Mouse (Mus musculus): ENCODE data around the gene Tm6sf2. TPM values are rescaled to one million over a fixed set of nuclear protein-coding genes. Genes with fewer than 3 reads are reported as not detected.

Gene Tm6sf2
- total RNA-seq, 2 experiments from 2014 or later, result 3.6 to 4.2 TPM

Small RNAs within 50 kb of the gene (microRNA-seq; reads per million reads assigned to microRNA genes)
- gene Mir7066, result 16.5 to 20.4 reads per million in 2 experiments

Other genes with a start within 250 kb of the Tm6sf2 start
- 10 to 100 TPM; 14.1 to 17.8 TPM for gene Pbx4, start 240.4 kb upstream of the Tm6sf2 start, total RNA-seq (2021)
- gene Cilp2, start 185.2 kb upstream of the Tm6sf2 start, total RNA-seq (2021), result under 1 TPM; 0.33 to 0.59 TPM
- not detected for gene Tssk6, start 170.7 kb upstream of the Tm6sf2 start, total RNA-seq (2021)
- 100 to 1,000 TPM; 148 to 155 TPM for gene Ndufa13, start 170.4 kb upstream of the Tm6sf2 start, total RNA-seq (2021)
- 10 to 100 TPM; 28.3 to 30.7 TPM for gene Yjefn3, start 170.2 kb upstream of the Tm6sf2 start, total RNA-seq (2021)
- gene Gatad2a, start 76.5 kb upstream of the Tm6sf2 start, total RNA-seq (2021), result 10 to 100 TPM; 28.7 TPM
- 10 to 100 TPM; 67.6 to 69.9 TPM for gene Mau2, start 30.2 kb upstream of the Tm6sf2 start, total RNA-seq (2021)
- gene Sugp1, start 30.1 kb upstream of the Tm6sf2 start, total RNA-seq (2021), result 10 to 100 TPM; 46.8 to 47.1 TPM
- 100 to 1,000 TPM in 1 of 2 experiments, 10 to 100 TPM in 1; 97.9 to 111 TPM for gene Hapln4, start 10.5 kb downstream of the Tm6sf2 start, total RNA-seq (2021)
- gene Ncan, start 47.9 kb downstream of the Tm6sf2 start, total RNA-seq (2021), result 100 to 1,000 TPM; 137 to 145 TPM
- 10 to 100 TPM; 23.7 to 25.5 TPM for gene Nr2c2ap, start 58.4 kb downstream of the Tm6sf2 start, total RNA-seq (2021)
- 10 to 100 TPM; 11.7 to 14.9 TPM for gene Rfxank, start 66.2 kb downstream of the Tm6sf2 start, total RNA-seq (2021)
- 10 to 100 TPM; 47.7 to 48.0 TPM for gene Borcs8, start 66.6 kb downstream of the Tm6sf2 start, total RNA-seq (2021)
- gene Mef2b, start 66.8 kb downstream of the Tm6sf2 start, total RNA-seq (2021), result not detected
- gene Tmem161a, start 99.4 kb downstream of the Tm6sf2 start, total RNA-seq (2021), result 10 to 100 TPM; 45.2 to 46.2 TPM
- gene Slc25a42, start 139.4 kb downstream of the Tm6sf2 start, total RNA-seq (2021), result 10 to 100 TPM; 36.0 to 37.8 TPM
- gene Sugp2, start 161.3 kb downstream of the Tm6sf2 start, total RNA-seq (2021), result 100 to 1,000 TPM in 1 of 2 experiments, 10 to 100 TPM in 1; 97.3 to 109 TPM
- 10 to 100 TPM; 37.0 to 42.1 TPM for gene Armc6, start 161.5 kb downstream of the Tm6sf2 start, total RNA-seq (2021)
- gene Homer3, start 209.9 kb downstream of the Tm6sf2 start, total RNA-seq (2021), result 1 to 10 TPM; 7.9 to 9.8 TPM
- gene Ddx49, start 229.6 kb downstream of the Tm6sf2 start, total RNA-seq (2021), result 10 to 100 TPM; 42.0 to 49.1 TPM
- 100 to 1,000 TPM; 141 to 145 TPM for gene Cope, start 229.6 kb downstream of the Tm6sf2 start, total RNA-seq (2021)
- gene Cers1, start 242.9 kb downstream of the Tm6sf2 start, total RNA-seq (2021), result 10 to 100 TPM; 86.4 to 94.3 TPM

Data from left cerebral cortex, adult 18-20 months (tissue).